Mouse (Mus musculus): ENCODE measurements at regions not wholly inside any gene's neighbourhood (a gene's known extent, or its start where the extent isn't known, plus 50 kb on each side); places are given as distances from the start of the nearest gene placed in this dataset.

DNA sequence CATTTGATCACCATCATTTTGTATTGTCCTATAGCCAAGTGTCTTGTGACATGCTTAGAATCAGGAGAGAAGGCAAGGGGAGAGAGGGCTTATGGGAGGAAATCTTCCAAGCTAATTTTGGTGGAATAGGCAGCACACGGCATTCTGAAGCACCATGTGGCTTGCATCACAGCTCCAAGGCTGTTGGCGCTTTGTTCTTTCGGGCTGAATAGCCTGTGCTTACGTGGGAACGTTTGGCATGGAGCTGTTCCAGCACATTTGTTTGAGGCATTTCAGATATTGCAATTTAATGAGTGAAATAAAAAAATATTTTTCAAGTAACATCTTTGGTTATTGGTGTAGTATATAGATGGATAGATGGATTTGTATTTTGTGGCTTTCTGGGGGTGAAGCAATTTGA is 598.5 kb upstream of the Nrp1 start:
- Histone ChIP-seq H3K4me2 (no peak overlapping the region), H3K27me3 (no peaks in the 10 kb centered on the region), H3K9me3 (replicated peaks) (no peaks in the 10 kb centered on the region; the same call in 1 of the 2 replicates), H3K9ac (no peak overlapping the region), H3K4me1 (peaks cover 5% of the 10 kb centered on the region; the same call in 1 of the 2 replicates), H3K27ac (no peak overlapping the region), H3K36me3 (no peaks in the 10 kb centered on the region), H3K4me3 (replicated peaks) (no peak overlapping the region)
- no peak for ATAC-seq (replicated peaks; ENCODE audit: low FRiP score)
- WGBS: 73% methylated on average over 5 of the region's 5 CpGs

DNA sequence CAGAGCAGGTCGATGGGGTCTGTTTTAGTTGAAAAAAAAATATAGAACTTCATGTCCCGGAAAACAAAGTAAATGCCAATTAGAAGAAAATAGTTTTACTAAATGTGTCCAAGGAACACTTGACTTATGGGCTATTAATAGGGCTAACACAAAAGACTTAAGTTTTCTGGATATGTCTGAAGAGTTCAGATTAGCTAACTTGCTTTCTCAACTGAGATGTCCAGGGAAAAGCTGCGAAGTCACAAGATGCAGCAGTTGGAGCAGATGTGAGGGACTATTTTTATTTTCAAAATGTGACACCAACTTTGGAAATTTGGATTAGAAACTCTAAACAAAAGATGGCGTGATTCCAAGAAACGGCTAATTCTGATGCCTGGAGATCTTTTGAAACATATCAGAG is 593.2 kb upstream of the Nrp1 start:
- no peak overlapping the region for H3K27ac ChIP-seq
- no peaks in the 10 kb centered on the region for H3K27me3 ChIP-seq
- no peaks in the 10 kb centered on the region for H3K9me3 ChIP-seq (replicated peaks)
- whole genome bisulfite sequencing: 80% methylated on average over 5 of the region's 5 CpGs
- no peak overlapping the region for H3K9ac ChIP-seq
- H3K36me3 ChIP-seq: no peaks in the 10 kb centered on the region
- no peak overlapping the region for H3K4me2 ChIP-seq
- H3K4me1 ChIP-seq: no peaks in the 10 kb centered on the region
- no peak for ATAC-seq (replicated peaks; ENCODE audit: low FRiP score)
- no peak overlapping the region for H3K4me3 ChIP-seq (replicated peaks)

DNA sequence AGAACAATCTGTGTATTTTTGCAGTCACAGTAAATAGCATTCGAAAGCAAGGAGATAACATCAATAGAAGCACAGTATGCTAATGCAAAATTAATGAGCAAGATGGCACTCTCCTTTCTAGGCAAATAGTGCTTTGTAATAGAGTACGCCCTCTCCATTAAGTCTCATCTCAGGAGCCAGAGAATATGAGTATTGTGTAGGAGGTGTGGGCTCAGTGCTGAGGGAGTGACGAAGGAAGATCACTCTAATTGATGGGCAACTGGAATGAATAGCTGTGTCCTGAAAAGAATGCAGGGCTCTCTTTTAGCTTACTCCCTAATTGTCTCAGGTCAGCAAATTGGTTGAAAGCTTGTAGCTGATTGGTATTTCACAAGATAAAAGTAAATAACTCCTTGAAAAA is 590.1 kb upstream of the Nrp1 start:
- H3K27me3 ChIP-seq: no peaks in the 10 kb centered on the region
- H3K9ac ChIP-seq: no peak overlapping the region
- no peaks in the 10 kb centered on the region for H3K36me3 ChIP-seq
- H3K4me2 ChIP-seq: no peak overlapping the region
- ATAC-seq (replicated peaks; ENCODE audit: low FRiP score): no peak
- no peaks in the 10 kb centered on the region for H3K9me3 ChIP-seq (replicated peaks)
- H3K27ac ChIP-seq: no peak overlapping the region
- no peaks in the 10 kb centered on the region for H3K4me1 ChIP-seq
- WGBS: 62% methylated on average over 3 of the region's 3 CpGs
- H3K4me3 ChIP-seq (replicated peaks): no peak overlapping the region

DNA sequence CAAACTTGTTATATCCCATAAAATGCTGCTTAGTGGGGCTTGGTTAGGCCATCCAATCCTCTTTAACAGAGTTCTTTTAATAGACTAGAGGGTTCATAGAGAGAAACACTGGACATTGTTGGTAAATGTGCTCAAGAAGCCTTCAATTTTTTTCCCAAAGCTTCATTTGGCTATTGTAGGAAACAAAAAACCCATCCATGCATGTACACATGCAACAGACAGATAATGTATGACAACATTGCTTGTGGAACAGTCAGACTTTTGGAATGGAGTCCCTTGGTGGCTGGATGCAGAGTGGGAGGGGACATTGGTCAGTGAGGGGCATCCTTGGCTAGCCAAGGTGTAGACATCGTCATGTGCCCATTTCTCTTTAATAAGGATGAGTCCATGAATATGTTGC is 588.8 kb upstream of the Nrp1 start:
- H3K4me1 ChIP-seq: no peaks in the 10 kb centered on the region
- no peaks in the 10 kb centered on the region for H3K36me3 ChIP-seq
- H3K9ac ChIP-seq: no peak overlapping the region
- no peaks in the 10 kb centered on the region for H3K27me3 ChIP-seq
- WGBS: 98% methylated on average over 1 of the region's 1 CpGs
- no peak overlapping the region for H3K27ac ChIP-seq
- H3K9me3 ChIP-seq (replicated peaks): no peaks in the 10 kb centered on the region
- no peak overlapping the region for H3K4me3 ChIP-seq (replicated peaks)
- ATAC-seq (replicated peaks; ENCODE audit: low FRiP score): no peak
- H3K4me2 ChIP-seq: no peak overlapping the region

DNA sequence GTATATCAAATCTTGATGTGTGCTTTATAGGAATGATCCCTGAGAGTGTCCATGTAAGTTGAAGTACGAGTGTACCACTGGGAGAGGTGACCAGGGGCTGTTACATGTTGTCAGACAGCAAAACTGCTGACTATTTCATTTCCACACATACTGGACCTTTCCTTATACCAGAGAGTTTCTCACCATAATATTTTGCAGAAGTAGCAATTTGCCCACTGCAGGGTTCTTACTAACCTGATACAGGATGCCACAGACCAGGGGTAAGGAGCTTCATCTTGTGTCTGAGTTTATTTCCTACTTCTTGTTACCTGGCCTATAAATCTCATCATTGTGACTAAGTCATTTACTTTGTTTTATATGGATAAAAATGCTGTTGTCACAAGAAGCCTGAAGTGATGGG is 586.6 kb upstream of the Nrp1 start:
- no peaks in the 10 kb centered on the region for H3K27me3 ChIP-seq
- H3K4me3 ChIP-seq (replicated peaks): no peak overlapping the region
- no peak overlapping the region for H3K4me2 ChIP-seq
- no peak overlapping the region for H3K9ac ChIP-seq
- H3K9me3 ChIP-seq (replicated peaks): no peaks in the 10 kb centered on the region
- WGBS: 69% methylated on average over 1 of the region's 1 CpGs
- no peak for ATAC-seq (replicated peaks; ENCODE audit: low FRiP score)
- H3K4me1 ChIP-seq: no peaks in the 10 kb centered on the region
- no peak overlapping the region for H3K27ac ChIP-seq
- H3K36me3 ChIP-seq: no peaks in the 10 kb centered on the region

DNA sequence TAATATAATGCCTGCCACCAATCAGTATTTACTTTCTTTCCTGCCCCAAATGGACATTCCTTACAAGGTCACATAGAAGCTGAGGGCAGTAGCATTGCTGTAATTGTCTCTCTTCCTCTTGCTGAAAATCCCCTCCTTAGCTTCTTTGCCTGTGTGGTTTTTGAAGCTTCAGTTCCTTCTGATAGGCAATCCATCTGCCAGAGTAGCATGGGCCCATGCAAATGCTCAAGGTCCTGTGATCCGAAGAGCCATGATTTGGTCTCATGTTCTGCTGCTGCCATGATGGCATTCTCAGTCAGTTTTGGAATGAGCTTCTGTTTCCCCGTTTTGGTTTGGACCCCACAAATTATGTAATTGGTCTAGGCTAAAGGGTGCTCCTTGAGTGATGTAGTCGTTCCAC is 586.0 kb upstream of the Nrp1 start:
- no peaks in the 10 kb centered on the region for H3K27me3 ChIP-seq
- WGBS: 92% methylated on average over 3 of the region's 3 CpGs
- H3K27ac ChIP-seq: no peak overlapping the region
- H3K9ac ChIP-seq: no peak overlapping the region
- H3K4me1 ChIP-seq: no peaks in the 10 kb centered on the region
- no peaks in the 10 kb centered on the region for H3K36me3 ChIP-seq
- no peak overlapping the region for H3K4me3 ChIP-seq (replicated peaks)
- H3K4me2 ChIP-seq: no peak overlapping the region
- no peak for ATAC-seq (replicated peaks; ENCODE audit: low FRiP score)
- no peaks in the 10 kb centered on the region for H3K9me3 ChIP-seq (replicated peaks)

DNA sequence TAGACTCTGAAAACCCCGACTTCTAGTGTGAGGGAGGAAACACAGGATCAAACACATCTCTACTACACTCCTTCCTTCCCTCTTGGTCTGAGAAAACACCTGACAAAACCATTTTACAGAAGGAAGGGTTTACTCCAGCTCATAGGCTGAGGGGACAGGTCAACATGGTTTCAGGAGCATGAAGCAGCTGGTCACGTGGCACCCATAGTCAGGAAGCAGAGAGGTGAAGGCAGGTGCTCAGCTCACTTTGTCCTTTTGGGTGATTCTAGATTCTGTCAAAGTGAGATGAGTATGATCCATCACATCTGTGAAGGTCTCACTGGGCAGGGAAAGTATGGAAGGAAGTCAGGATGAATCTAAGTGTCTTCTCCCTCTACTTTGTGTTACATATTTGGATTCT is 585.5 kb upstream of the Nrp1 start:
- Histone ChIP-seq H3K27ac (no peak overlapping the region), H3K4me3 (replicated peaks) (no peak overlapping the region), H3K36me3 (no peaks in the 10 kb centered on the region), H3K27me3 (no peaks in the 10 kb centered on the region), H3K4me2 (no peak overlapping the region), H3K9ac (no peak overlapping the region), H3K9me3 (replicated peaks) (no peaks in the 10 kb centered on the region), H3K4me1 (no peaks in the 10 kb centered on the region)
- WGBS: 87% methylated on average over 2 of the region's 2 CpGs
- no peak for ATAC-seq (replicated peaks; ENCODE audit: low FRiP score)

DNA sequence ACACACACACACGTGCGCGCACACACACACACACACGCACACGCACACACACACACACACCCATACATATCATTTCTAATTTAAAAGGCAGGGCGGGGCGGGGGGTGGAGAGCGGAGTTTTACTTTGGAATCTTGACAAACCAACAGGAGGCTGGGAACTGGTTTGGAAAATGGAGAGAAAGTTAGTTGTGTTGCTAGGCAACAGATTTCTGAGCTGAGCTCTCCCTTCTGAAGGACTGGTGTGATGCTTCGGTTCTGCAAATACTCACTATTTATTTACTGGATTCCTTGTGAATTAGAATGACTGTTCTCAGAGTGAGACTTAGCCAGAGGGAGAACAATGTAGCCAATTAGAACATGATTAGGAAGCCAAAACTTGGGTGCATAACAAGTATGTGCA is 583.8 kb upstream of the Nrp1 start:
- no peaks in the 10 kb centered on the region for H3K27me3 ChIP-seq
- ATAC-seq (replicated peaks; ENCODE audit: low FRiP score): no peak
- peaks cover 6% of the 10 kb centered on the region; the same call in 1 of the 2 replicates for H3K4me1 ChIP-seq
- no peak overlapping the region for H3K27ac ChIP-seq
- H3K9me3 ChIP-seq (replicated peaks): no peaks in the 10 kb centered on the region
- H3K4me3 ChIP-seq (replicated peaks): no peak overlapping the region
- H3K36me3 ChIP-seq: no peaks in the 10 kb centered on the region
- H3K4me2 ChIP-seq: no peak overlapping the region
- no peak overlapping the region for H3K9ac ChIP-seq
- WGBS: 90% methylated on average over 9 of the region's 9 CpGs

DNA sequence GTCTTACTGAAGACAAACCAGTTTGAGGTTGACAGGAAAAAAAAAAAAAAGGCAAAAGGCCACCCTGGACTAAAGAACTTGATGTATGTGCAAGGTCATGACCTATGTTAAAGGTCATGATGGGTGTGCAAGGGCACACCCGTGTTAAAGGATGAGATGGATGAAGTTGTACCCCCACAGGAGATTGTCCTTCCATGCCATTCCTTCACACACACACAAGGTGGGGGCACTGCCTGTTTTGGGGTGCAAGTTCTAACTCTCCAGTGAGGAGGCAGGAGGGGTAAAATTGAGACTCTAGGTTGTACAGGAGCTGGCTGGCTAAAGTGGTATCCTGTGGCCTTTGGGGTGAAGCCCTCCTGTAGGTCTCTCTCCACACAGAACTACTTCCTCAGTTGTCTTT is 583.2 kb upstream of the Nrp1 start:
- no peak for ATAC-seq (replicated peaks; ENCODE audit: low FRiP score)

DNA sequence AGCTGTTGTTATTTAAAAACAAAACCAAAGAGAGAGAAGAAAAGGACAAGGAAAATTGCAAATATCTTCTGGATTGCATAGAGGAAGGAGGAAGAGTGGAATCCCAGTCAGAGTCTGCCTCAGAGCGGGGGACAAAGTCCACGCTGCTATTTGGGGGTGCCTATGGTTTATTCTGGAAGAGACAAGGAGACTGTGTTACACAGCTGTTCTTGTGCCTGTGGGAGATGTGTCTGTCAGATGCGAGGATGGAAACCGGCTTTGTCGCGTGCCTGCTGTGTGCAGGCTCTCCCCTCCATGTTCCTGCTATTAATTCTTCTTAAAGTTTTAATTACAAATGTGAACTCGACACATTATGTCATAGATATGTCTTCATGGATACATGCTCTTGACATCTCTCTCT is 582.7 kb upstream of the Nrp1 start:
- WGBS: 61% methylated on average over 7 of the region's 7 CpGs
- H3K27ac ChIP-seq: no peak overlapping the region
- no peak for ATAC-seq (replicated peaks; ENCODE audit: low FRiP score)
- H3K9ac ChIP-seq: no peak overlapping the region
- peaks cover 6% of the 10 kb centered on the region; the same call in 1 of the 2 replicates for H3K4me1 ChIP-seq
- H3K4me2 ChIP-seq: no peak overlapping the region
- H3K9me3 ChIP-seq (replicated peaks): no peaks in the 10 kb centered on the region
- no peaks in the 10 kb centered on the region for H3K27me3 ChIP-seq
- H3K36me3 ChIP-seq: no peaks in the 10 kb centered on the region
- no peak overlapping the region for H3K4me3 ChIP-seq (replicated peaks)

More for the DNA sequence above, 583.2 kb upstream of the Nrp1 start:
- Histone ChIP-seq H3K4me3 (replicated peaks) (no peak overlapping the region), H3K9me3 (replicated peaks) (no peaks in the 10 kb centered on the region), H3K27me3 (no peaks in the 10 kb centered on the region), H3K4me2 (no peak overlapping the region), H3K4me1 (peaks cover 6% of the 10 kb centered on the region; the same call in 1 of the 2 replicates), H3K27ac (no peak overlapping the region), H3K36me3 (no peaks in the 10 kb centered on the region), H3K9ac (no peak overlapping the region)
- WGBS: 3% methylated on average over 1 of the region's 1 CpGs

DNA sequence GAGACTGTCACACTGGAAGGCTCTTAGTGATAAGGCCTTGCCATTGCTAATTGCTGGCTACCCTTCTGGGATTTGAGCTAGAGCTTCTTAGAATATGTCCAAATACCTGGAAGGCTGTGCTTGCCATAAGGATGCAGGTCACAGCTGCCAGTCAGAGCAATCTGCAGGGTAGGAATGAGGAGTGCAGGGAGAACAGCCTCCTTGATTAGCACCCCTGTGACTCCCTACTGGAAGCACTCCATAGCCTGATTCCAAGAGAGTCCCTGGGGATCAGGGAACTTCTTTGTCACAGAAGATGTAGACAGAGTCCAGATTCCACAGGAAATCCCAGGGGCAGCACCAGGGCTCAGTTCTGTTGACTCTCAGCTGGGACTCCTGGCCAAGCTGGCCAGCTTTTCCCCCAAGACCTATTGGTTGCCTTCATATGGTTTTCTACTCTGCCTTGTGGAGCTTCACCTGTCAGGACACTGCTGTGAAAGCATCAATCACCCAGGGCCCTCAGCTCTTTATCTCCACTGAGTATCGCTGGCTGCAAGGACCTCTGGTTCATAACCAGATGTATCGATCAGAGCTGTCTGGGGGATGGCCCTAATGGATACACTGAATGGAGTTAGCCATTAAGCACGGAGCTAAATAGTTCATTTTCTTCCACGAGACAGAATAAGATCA is 579.9 kb upstream of the Nrp1 start:
- no peaks in the 10 kb centered on the region for H3K36me3 ChIP-seq

DNA sequence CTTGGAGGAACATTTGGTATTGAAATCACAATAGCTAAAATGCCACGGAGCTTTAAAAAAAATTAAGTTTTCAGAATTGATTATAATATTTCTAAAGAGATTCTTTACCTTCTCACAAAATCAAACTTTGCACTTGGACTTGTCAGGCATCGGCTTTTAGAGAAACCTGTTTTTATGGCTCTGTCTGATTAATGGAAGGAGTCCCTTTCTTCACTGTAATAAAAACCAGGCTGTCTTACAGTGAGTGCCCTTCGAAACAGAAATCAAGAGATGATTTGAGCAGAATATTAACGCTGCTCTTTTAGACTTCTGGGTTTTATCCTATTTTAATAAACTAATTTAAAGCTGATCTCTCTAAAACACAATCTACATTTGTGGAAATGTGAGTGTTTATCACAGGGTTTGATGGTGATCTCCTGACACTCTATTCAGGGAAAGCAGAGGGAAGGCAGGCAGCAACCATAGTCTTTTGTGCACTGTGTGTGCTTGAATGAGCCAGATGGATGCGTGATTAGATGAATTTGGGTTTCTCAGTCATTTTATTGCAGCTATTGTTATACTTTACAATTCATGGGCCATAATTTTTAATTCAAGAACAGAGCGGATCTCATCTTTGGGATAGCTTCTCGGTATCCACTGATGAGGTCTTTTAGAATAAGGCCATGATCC is 579.2 kb upstream of the Nrp1 start:
- Histone ChIP-seq H3K4me1 (peaks cover 6% of the 10 kb centered on the region; the same call in 1 of the 2 replicates), H3K36me3 (no peaks in the 10 kb centered on the region), H3K9ac (no peak overlapping the region), H3K4me3 (replicated peaks) (no peak overlapping the region), H3K4me2 (no peak overlapping the region), H3K27ac (no peak overlapping the region), H3K27me3 (no peaks in the 10 kb centered on the region), H3K9me3 (replicated peaks) (no peaks in the 10 kb centered on the region)
- 55% methylated on average over 7 of the region's 7 CpGs for WGBS
- no peak for ATAC-seq (replicated peaks; ENCODE audit: low FRiP score)

More for the DNA sequence above, 579.9 kb upstream of the Nrp1 start:
- no peak for ATAC-seq (replicated peaks; ENCODE audit: low FRiP score)
- Histone ChIP-seq H3K9me3 (replicated peaks) (no peaks in the 10 kb centered on the region), H3K4me1 (peaks cover 6% of the 10 kb centered on the region; the same call in 1 of the 2 replicates), H3K4me3 (replicated peaks) (no peak overlapping the region), H3K27me3 (no peaks in the 10 kb centered on the region), H3K27ac (no peak overlapping the region), H3K9ac (no peak overlapping the region), H3K4me2 (no peak overlapping the region)
- WGBS: 55% methylated on average over 4 of the region's 4 CpGs

DNA sequence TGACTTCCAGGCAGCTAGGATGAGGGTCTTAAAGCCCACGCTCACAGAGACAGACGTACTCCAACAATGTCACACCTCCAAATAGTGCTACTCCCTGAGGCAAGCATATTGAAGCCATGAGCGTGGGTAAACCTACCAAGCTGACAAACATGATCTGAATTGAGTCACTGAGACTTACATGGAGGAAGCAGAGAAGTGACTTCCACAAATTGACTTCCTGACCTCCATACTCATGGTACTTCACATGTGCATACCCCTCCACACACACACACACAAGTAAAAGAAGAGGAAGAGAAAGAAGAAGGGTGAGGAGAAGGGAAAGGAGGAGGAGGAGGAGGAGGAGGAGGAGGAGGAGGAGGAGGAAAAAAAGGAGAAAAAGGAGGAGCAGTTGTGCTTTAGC is 577.8 kb upstream of the Nrp1 start:
- no peak overlapping the region for H3K9ac ChIP-seq
- no peak for ATAC-seq (replicated peaks; ENCODE audit: low FRiP score)
- no peaks in the 10 kb centered on the region for H3K9me3 ChIP-seq (replicated peaks)
- no peak overlapping the region for H3K4me2 ChIP-seq
- 88% methylated on average over 3 of the region's 3 CpGs for WGBS
- H3K27me3 ChIP-seq: no peaks in the 10 kb centered on the region
- no peak overlapping the region for H3K4me3 ChIP-seq (replicated peaks)
- no peak overlapping the region for H3K27ac ChIP-seq
- no peaks in the 10 kb centered on the region for H3K36me3 ChIP-seq
- H3K4me1 ChIP-seq: peaks cover 6% of the 10 kb centered on the region; the same call in 1 of the 2 replicates

All from kidney, embryonic 15.5 days (tissue).